Mouse (Mus musculus) CH12.LX (cell line): ENCODE results near the gene Il5ra.

Experiments
- CTCF ChIP-seq, 2 experiments: IDR thresholded peaks in 1 of 2; conservative IDR thresholded peaks in 1 of 2; 2 replicates each; pipeline ENCODE4 v1.5.1; 2011 to 2012; ENCODE audit warnings: low read depth in 2 of 2, low read length in 2 of 2, improper control_type of control experiment in 1 of 2, inconsistent platforms in 1 of 2, mild to moderate bottlenecking in 1 of 2, moderate library complexity in 1 of 2
- EP300 ChIP-seq: IDR thresholded peaks from 2 replicates; pipeline ENCODE4 v1.6.1; 2011; ENCODE audit warnings: low read length, improper control_type of control experiment
- MAX ChIP-seq: IDR thresholded peaks from 2 replicates; pipeline ENCODE4 v1.6.1; 2011; ENCODE audit warnings: low read length, improper control_type of control experiment
- MEF2A ChIP-seq: IDR thresholded peaks from 2 replicates; pipeline ENCODE4 v1.6.1; 2014; ENCODE audit warnings: low read depth, mild to moderate bottlenecking, inconsistent platforms, low read length, improper control_type of control experiment, borderline replicate concordance
- SMC3 ChIP-seq: IDR thresholded peaks from 2 replicates; pipeline ENCODE4 v1.6.1; 2011; ENCODE audit warnings: low read depth, low read length, improper control_type of control experiment
- ZC3H11A ChIP-seq: IDR thresholded peaks from 2 replicates; pipeline ENCODE4 v1.6.1; 2012; ENCODE audit warnings: low read depth, mild to moderate bottlenecking, inconsistent platforms, low read length, improper control_type of control experiment
- ZNF384 ChIP-seq: IDR thresholded peaks from 2 replicates; pipeline ENCODE4 v1.6.1; 2012; ENCODE audit warnings: low read depth, low read length, improper control_type of control experiment, inconsistent platforms

- TF ChIP-seq EP300 (no peak; the same call in none of the 2 replicates), CTCF (conservative IDR thresholded peaks at IDR 0.05 in 1 of 2, IDR thresholded peaks at IDR 0.05 in 1 of 2; ENCODE audit: low read depth in 2 of 2, low read length in 2 of 2) (no peak), MAX (no peak), ZNF384 (no peak), SMC3 (no peak), ZC3H11A (no peak), MEF2A (no peak)
Measured at GRCm38 (mm10) chr6:106747804-106748203, 1.0 kb downstream of the Il5ra start.
